Mouse (Mus musculus): ENCODE measurements around the gene 1700092M07Rik.
"Not testable (repeated sequence)": the region's sequence is repeated elsewhere in the genome, so short reads cannot be mapped to it uniquely, and the experiment has no call there.

Gene 1700092M07Rik

DNA sequence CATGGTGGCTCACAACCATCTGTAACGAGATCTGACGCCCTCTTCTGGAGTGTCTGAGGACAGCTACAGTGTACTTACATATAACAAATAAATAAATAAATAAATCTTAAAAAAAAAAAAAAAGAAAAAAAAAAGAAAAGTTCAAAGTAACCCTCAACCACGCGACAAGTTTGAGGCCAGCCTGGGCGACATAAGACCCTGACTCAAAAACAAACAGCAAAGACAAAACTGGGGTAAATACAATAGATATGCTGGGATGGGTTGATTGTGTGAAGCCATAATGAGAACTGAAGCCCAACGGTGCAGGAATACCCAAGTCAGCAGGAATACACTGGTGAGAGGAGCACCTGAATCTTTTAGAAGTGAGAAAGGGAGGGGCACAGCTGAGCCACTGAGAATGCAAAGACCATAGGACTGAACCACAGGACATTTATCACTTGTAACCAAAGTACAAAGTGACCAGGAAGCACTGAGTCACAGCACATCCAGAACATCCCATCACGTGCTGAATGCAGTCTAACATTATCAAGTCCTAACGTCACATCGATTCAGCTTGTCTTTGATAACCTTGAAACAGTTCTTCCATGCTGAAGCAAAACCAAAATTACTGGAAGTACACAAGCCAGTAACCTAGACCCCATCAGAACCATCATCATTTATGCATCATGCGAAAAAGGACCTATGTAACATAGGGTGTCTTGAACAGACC is 23.6 kb upstream of the 1700092M07Rik start:
- no peak for DNase-seq

DNA sequence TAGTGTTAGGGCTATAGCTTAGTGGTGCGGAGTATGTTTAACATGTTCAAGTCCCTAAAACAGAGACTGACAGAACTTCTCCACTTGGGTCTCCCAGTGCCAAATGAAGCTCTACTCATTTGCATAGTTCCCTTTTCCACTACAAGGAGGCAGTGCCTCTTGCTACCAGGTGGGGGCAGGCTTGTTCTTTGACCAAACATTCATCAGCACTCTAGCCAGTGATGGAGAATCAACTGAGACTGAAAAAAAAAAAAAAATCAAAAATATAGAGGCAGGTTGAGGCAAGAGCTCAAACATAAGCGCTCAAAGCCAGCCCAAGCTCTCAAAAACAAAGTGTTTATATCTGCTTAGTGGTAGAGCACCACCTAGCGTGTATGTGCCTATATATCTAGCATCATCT is 22.2 kb upstream of the 1700092M07Rik start:
- DNase-seq: peak; percentile 63 to 68

DNA sequence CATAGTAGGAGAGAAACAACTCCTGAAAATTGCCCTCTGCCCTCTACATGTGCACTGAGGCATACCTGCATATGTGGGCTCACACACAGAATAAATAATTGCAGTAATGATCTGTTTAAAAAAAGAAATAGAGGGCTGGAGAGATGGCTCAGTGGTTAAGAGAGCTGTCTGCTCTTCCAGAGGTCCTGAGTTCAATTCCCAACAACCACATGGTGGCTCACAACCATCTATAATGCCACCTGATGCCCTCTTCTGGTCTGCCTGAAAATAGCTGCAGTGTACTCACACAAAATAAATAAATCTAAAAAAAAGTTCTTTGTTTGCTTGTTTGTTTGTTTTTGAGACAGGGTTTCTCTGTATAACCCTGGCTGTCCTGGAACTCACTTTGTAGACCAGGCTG is 21.5 kb upstream of the 1700092M07Rik start:
- DNase-seq: not testable (repeated sequence)

DNA sequence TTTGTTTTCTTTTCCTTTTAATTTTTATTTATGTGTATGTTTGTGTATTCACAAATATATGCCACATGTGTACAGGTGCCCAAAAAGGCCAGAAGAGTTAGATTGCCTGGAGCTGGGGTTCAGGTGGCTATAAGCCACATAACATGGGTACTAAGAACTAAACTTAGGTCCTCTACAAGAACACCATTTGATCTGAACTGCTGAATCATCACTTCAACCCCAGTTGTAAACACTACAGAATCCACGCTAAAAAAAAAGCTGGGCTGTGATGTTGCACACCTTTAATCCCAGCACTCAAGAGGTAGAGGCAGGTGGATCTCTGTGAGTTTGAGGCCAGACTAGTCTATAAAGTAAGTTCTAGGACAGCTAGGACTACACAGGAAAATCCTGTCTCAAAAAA is 19.1 kb upstream of the 1700092M07Rik start:
- no peak for DNase-seq

DNA sequence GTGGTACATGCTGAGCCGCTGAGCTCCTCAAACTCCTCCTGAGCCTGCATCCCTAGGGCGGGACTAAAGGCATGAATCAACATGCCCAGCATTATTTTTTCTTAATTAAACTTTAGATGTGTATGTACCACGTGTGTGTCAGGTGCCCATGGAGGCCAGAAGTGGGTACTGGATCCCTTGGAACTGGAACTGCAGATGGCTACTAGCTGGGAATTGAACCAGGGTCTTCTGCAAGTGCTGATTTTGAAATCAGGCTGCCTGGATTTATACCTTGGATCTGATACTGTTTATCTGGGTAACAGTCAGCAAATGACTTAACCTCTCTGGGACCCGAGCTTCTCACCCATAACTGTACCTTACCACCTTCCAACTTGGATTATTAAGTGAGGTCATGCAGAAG is 18.5 kb upstream of the 1700092M07Rik start:
- DNase-seq: no peak

DNA sequence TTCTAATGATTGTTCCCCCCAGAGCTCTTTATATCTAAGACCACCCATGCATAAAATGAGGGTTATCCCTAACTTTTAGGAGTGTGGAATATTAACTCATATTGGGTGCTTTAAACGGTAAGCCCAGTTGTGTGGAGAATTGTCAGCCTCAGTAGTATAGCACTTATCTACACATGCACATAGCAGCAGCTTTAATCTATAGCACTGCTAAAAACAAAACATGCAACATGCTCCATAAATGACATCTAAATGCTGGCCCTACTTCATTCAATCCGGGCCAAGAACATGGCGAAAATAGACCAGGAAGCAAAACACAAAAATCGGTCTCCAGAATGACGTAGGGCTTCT is 18.0 kb upstream of the 1700092M07Rik start:
- DNase-seq: no peak

DNA sequence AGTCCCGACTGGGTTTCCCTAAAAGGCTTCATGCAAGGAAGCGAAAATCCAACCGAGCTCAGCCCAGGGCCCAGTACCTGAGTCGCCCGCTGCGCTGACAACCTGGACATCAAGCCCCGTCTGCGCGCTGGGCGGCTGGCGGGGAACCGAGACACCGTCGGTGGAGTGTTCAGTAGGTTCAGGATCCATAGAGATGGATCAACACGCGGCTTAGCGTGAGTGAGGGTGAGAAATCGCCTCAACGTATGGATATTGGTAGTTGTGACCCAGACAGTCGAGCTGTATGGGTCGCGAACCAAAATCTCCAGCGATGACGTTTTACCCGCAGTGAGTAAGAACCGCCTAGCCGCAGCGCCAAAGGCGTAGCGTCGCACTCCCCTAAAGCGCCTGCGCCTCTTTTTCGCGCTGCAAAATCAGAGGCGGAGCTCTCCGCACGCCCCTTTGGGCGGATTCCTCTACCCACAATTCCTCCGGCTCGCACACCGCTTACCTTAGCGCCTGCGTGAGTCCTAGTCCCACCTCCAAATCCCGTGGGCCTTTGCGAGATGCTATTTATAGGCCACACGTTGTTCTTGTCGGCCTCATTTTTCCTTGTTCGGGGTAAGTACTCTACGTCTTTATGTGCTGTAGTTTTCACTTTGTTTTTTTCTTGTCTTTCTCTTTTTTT is 17.5 kb upstream of the 1700092M07Rik start, which contains the start of gene Slc3a2:
Gene Slc3a2 (minus strand): TSS at position 463 of the 667 bp plus-strand sequence.
- DNase-seq: peak; percentile 94 to 97

DNA sequence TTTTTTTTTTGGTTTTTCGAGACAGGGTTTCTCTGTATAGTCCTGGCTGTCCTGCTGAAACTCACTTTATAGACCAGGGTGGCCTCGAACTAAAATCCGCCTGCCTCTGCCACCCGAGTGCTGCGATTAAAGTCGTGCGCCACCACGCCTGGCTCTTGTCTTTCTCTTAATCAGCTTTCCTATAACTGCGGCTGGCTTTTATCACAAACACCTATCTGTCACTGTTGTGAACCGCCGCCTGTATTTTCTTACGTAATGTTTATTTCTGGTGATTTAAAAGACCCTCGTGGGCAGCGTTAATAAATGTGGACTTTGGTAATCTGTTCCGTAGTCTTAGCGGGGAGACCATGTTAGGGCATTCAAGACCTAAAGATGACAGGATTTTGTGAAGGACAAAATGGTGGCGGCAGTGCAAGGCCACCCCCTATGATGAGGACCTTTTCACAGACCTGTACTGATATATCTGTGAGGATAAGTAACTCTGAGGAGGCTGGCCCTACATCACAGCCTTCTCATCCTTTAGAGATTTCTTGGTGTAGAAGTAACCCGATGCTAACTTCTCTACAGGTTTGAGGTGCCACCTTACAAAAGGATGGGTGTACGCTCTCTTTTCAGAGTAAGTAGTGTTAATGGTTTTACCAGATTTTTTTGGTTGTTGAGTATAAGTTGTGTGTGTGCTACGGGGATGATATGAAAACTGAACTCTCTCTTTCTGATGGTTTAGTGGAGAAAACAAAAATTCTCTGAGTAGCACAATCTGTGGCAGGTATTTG is 16.8 kb upstream of the 1700092M07Rik start:
- DNase-seq: peak in 1 of 2 experiments; percentile 46

DNA sequence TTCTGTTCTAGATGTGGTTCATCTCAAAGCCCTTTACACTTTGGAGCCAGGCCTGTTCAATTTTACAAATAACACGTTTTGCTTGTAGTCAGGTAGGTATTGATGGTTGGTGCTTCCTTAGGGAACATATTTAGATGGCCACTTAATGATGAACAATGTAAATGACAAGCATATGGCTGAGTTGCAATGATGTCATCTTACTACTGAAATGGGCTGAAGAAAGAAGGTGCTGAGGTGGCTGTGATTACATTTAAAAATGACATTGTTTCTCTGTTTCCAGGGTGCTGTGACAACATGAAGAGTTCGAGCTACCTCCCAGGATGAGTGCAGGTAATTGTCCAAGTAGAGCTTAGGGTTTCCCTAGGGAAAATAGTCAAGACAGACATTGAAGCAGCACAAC is 16.1 kb upstream of the 1700092M07Rik start:
- no peak for DNase-seq

DNA sequence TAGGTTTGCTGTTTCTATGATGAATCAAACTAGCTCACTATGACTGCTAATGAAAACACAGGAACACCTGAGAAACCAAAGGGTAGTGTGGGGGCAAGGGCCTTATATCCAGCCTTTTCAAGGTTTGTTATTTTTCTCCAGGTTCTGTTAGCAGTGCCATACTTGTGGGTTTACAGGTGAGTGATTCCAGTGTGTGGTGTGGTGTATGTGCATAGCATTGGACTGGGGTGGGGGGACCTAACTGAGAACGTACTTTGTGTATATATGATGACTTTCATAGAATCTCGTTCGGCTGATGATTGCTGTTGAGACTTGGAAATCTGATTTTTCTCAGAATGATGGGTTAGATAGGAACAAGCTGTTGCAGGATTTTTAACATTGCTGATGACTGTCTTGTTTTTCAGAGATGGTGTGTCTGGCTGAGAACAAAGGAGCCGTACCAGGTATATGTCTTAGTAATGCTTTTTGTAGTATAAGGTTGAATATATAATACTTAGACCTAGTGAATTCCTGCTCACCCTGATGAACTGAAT is 15.4 kb upstream of the 1700092M07Rik start:
- DNase-seq: no peak

DNA sequence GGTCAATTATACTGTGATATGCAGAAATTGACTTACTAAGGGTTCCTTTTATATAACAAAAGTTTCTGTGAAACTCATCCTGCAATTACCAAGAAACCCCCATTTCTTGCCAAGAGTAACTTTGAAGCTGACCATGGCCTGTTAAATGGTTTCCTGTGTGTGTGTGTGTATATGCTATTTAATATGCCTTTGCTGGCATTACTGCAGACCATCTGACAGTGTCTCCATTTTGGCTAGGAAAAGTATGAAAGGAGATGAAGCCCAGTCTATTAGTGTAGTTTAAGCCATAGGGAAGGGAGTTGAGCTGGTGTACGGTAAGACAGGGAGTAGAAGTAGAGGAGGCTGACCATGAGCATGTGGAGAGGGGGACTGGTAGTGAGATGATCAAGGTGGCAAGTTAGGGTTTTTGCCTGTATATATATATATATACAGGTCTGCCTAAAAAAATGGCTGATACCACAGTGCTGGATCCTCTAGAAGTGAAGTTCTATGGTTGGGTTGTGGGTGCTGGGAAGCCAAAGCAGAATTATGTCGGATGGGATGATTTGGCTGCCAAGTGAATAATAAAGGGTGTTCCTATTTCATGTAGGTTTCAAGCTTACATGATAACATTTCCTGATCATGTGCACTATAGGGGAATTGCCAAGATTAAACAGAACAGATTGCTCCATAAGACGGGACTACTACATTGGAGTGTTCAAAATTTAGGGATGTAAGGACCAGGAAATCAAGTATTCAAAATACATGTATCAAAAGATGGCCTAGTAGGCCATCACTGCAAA is 13.7 kb upstream of the 1700092M07Rik start:
- DNase-seq: no peak

DNA sequence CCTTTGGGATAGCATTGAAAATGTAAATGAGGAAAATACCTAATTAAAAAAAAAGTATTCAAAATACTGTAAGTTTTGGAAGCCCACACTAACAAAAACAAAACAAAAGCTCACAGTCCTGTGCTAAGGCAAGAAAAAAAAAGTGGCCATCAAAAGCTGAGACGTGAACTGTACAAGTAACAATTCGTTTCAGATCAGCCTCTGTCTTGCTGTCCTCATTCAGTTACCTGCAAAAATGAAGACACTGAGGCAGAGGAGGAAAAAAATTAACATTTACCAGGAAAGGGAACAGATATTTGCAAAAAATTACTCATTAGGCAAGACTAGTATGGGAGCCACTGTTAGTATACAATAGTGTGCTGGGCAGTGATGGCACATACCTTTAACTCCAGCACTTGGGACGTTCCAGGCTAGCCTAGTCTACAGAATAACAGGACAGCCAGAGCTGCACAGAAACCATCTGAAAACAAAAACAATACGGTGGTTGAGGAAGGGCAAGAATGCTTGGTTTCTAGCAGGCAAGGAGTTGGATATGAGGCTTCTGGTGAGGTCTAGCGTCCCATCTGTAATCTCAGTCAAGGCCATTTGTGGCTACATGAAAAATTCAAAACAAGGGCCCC is 12.9 kb upstream of the 1700092M07Rik start:
- no peak for DNase-seq

DNA sequence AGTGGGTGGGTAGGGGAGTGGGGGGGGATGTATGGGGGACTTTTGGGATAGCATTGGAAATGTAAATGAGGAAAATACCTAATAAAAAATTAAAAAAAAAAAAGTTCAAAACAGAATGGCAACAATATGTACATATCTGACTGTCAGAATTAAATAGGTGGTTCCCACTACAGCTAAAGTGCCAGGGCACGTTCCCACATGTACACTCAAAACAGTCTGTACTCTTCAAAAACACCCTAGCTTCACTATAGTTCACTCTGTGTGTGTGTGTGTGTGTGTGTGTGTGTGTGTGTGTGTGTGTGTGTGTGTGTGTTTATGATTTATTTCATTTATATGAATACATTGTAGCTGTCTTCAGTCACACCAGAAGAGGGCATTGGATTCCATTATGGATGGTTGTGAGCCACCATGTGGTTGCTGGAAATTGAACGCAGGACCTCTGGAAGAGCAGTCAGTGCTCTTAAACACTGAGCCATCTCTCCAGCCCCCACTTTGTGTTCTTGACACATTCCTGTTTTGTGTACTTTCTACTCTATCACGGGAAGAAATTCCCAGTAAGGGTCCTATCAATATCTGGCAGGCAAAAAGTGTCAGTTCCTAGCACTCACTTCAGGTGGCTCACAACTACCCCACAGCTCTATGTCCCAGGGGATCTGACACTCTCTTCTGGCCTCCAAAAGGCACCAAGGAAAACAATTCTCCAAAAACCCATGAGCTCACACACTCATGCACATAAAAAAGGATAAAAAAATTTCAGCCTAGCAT is 12.0 kb upstream of the 1700092M07Rik start:
- DNase-seq: not testable (repeated sequence)

DNA sequence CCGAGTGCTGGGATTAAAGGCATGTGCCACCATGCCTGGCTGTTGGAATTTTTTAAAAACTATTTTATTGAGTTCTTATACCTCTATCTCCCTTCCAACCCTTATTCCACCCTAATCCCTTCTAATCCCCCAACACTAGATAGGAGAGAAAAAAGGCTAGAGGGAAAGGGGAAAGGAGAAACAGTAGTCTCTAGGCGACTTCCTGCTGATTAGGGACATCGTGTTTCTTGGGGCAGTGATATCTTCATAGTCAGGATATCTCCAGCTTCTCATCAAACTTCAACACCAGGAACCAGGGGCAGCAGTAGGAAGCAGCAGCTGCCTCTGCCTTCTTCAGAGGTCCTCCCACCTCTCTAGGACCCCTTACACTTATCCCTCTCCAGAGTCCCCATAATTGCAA is 6.2 kb upstream of the 1700092M07Rik start:
- DNase-seq: no peak

DNA sequence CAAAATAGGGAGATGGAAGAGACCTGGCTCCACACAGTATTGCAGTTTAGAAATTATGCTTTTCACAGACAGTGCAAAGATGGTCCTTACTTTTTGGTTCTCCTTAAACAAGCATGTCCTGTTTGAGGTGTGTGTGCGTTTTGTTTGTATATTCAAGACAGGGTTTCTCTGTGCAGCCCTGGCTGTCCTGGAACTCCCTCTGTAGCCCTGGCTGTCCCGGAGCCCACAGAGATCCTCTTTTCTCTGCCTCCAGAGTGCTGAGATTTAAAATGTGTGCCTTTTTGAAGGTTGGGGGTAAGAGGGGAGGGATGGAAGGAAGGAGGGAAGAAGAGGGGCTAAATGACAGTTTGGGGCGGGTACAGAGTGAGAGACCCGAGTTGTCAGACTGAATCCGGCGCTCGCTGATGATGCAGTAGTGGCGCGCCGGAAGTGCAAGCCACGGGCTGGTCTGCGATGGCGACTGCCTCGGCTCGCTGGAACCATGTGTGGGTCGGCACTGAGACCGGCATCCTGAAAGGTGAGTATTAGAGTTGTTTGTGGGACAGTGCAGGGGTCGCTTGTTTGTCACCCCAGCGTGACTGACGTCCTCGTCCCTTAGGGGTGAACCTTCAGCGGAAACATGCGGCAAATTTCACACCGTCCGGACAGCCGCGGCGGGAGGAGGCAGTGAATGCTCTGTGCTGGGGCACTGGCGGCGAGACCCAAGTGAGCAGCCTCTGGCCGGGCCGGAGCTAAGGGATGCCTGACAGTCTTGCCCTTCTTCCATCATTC is 4.9 kb upstream of the 1700092M07Rik start, which contains the start of gene Wdr74:
Gene Wdr74 (plus strand): TSS at position 439 of the 771 bp plus-strand sequence.
- DNase-seq: peak; percentile 96 to 97

DNA sequence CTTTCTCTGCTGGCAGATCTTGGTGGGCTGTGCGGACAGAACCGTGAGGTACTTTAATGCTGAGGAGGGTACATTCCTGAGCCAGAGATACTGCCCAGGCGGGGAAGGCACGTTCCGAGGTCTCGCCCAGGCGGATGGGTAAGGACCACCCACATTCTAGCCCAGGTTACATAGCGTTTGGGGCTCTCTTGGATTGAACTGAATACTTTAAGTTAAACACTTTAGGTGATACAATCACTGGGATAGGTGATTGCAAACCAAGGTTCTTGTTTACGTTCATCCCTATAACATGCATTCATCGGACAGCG is 4.4 kb upstream of the 1700092M07Rik start:
- no peak for DNase-seq

DNA sequence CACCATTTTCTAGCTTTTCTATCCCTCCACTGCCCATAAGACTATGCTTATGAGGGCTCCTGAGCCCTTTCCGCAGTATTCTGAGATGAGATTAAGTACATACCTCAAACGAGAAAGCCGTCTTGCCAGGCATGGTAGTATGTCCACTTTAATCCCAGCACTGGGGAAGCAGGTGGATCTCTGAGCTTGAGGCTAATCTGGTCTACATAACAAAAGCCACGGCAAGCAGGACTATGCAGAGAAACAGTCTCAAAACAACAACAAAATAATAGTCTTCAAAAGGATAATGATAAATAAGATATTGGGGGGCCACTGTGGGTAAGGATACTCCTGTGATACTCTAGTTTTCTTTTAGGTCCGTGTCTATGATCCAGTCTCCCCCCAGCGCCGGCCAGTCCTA is 1.6 kb upstream of the 1700092M07Rik start:
- no peak for DNase-seq

DNA sequence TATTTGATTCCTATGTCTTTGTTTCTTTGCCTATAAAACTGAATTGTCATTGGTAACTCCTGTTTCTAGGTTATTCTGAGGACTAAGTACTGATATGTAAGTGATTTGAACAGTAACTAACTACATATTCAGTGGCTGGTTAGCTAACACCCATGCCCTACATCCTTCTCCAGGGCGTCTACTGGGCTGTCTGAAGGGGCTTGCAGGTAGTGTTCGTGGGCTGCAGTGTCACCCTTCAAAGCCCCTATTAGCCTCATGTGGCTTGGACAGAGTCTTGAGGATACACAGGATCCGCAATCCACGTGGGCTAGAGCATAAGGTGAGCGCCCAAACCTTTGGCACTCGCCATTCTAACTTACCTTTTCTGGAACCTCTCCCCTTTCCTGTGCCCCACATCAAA is 872 bp upstream of the 1700092M07Rik start:
- no peak for DNase-seq

DNA sequence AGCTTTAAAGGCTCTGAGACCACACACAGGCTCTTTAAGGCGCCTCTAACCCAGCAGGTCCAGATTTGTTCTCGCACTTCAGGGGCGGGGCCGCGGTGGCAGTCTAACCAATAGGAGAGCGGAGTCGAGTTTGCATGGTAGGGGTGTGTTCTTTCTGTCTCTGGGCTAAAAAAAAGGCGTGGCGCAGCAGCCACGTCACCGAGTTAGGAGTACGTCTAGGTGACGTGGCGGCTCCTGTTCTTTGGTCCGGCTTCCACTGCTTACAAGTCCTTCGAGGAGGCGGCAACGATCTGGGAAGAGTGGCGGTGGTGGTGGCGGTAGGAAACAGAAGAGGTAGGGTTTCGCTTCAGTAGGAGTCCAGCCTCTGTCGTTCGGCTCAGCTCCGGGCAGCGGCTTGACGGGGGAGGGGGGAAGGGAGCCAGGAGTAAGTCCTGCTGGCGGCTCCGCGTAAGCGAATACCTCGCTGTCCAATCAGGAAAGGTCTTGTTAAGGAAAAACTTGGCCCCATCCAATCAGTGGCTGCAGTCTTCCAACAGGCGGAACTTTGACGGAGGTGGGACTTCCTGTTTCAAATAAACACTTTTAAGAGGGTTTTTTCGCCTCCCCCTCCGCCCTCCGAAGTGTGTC is 838 bp downstream of the 1700092M07Rik start, which contains the start of gene Stx5a:
Gene Stx5a (plus strand): TSS at position 171 of the 627 bp plus-strand sequence.
- DNase-seq: peak; percentile 96 to 98

DNA sequence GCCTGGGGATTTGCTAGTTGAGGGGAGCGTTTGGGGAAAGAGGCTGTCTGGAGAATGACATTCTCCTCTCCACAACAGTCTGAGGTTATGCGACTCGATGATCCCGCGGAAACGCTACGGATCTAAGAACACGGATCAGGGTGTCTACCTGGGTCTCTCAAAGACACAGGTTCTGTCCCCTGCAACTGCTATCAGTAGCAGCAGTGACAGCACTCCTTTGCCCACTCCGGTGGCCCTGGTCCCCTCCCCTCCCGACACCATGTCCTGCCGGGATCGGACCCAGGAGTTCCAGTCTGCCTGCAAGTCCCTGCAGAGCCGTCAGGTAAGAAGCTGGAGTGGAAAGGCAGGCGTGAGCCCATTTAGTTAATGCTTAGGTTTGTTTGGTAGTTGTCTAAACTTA is 1.7 kb downstream of the 1700092M07Rik start:
- peak in 1 of 2 experiments; percentile 22 for DNase-seq
